Mouse (Mus musculus): ENCODE measurements around the gene Gm49368.

Gm49368 gene

DNA sequence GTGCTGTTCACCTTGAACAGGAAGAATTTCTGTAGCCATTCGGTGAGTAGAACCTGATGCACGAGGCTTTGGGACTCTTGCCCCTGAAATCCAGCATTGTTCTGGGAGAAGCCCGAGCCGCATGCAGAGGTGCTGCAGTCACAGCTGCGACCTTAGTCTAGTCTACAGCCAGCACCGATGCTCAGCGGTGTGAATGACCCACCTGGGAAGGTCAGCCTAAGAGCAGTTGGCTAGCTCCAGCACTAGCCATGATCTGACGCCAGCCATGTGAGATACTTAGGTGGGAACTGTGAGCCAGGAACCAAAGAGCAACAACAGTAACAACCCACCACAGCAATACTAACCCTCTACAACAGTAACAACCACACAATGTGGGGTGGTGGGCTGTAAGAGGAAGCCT is 4.6 kb upstream of the Gm49368 start:
- DNase-seq: no peak

GRCm38 (mm10) chr7:128058576-128058975 is 3.9 kb upstream of the Gm49368 start:
- no peak for DNase-seq

DNA sequence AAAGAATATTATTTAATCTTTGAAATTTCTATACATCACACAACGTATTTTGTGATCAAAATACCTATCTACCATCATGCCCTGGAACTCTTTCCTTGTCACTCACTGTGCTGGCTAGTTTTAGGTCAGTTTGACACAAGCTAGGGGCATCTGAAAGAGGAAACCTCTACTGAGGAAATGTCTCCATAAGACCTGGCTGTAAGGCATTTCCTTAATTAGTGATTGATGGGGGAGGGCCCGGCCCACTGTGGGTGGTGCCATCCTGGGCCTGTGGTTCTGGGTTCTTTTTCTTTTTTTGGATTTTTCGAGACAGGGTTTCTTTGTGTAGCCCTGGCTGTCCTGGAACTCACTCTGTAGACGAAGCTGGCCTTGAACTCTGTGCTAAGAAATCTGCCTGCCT is 3.4 kb upstream of the Gm49368 start:
- DNase-seq: no peak

DNA sequence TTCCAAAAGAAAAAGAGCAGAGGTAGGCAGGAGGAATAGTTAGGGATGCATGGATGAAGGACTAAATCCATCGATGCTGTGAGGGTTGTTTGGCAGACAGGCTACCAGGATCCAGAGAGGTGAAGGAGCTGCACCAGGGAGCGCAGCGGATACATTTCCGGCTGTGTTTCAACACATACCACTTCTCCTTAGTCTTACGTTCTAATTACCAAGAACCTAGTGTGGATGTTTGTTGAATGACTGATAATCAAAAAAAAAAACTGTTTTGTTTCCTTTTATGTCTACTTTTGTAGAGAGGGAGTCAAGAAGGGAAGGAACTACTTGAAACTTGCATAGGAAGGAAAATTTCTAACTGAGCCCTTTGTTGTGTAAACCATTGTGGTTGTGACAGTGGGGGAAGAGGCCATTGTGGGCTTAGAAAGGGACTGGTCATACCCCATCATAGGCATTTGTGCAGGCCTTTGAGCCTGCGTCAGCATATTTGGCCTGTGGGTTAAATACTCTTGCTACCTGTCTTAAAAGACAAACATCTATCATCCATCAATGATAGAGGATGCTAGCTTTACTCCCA is 813 bp downstream of the Gm49368 start:
- no peak for DNase-seq

DNA sequence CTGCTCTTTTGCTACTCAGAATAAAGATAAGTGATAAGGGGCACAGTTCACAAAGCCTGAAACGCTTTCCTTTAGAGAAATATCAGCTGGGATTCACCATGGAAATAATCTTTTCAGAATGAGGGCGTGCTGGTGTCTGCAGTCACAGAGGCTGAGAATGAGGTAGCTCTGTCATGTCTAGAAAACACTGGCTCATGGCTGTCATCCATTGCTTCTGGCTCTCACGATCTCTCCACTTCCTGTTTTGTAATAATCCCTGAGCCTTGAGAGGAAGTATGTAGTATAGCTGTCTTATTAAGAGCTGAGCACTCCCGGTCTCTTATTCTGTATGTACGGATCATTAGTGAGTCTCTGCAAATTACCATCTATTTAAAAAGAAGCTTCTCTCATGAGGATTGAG is 3.1 kb downstream of the Gm49368 start:
- DNase-seq: no peak

DNA sequence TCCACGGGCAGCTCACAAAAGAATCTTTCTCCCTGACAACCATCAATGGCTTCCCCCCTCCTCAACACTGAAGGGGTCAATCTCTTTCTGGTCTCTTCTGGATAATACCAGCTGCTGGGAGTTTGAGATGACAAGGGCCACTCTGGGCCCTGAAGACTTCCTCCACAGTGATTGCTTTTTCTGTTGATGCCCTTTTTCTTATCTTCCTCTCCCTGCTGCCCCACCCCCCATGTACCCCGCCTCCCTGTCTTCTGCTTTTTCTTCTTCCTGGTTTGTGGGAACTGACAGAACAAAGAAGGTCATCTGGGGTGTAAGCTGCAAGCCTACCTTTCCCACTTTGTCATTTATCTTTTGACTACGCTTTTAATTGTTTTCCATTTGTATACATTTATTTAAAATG is 5.4 kb downstream of the Gm49368 start:
- no peak for DNase-seq

DNA sequence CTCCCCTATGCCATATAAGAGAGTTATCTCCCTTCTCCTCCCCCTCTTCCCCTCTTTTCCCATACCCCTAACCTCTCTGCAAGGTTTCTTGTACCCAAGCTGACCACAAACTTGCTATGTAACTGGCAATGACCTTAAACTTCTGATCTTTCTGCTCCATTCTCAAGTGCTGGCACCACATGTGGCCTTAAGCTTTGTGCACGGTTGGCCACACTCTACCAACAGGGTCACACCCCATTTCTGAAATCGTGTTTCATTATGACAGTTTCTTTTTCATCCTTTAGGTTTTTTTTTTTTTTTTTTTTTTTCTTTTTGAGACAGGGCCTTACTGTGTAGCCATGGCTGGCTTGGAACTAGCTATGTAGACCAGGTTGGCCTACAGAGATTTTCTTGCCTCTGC is 7.4 kb downstream of the Gm49368 start:
- no peak for DNase-seq

GRCm38 (mm10) chr7:128071816-128072215 is 9.3 kb downstream of the Gm49368 start:
- DNase-seq: no peak

DNA sequence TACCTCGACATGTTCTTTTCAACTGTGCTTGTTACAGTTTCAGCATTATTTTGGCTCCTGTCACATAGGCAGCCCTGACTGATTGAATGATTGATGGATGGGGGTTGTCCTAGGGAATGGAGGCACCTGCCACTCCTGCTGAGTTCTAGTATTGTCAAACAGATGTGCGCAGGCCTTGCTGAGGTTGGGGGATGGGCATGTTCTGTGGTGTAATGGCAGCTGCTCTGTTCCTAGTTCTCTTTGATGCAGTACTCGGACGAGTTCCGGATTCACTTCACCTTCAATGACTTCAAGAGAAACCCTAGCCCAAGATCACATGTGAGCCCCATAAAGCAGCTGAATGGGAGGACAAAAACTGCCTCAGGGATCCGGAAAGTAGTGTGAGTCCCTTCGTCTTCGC is 17.5 kb downstream of the Gm49368 start:
- DNase-seq: no peak

DNA sequence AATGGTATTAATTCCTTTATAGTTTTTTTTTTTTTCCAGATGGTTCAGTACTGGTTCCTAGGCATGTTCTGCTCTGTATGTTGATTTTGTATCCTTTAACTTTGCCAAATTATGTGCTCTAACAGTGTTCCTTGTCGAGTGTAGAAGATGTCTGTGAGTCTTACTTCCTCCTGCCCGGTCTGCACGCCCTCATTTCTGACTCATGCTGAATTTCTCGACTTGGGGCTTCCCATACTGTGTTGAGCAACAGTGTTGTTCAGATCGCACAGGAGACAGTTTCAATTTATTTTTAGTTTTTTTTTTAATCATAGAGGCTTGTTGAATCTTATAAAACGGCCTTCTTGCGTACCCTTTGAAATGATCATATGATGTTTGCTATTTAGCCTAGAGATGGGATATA is 26.7 kb downstream of the Gm49368 start:
- DNase-seq: no peak

DNA sequence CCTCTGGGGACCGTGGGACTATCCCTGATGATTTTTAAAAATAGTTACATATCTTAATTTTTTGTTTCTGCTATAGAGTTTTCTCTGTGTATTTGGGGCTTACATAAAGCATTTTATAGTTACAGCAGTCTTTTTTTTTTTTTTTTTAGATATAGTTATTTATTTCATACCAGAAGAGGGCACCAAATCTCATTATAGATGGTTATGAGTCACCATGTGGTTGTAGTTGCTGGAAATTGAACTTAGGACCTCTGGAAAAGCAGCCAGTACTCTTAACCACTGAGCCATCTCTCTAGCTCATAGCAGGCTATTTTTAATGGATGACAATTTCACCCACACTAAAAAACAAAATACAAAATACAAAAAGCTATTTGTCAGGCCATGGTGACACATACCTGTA is 35.7 kb downstream of the Gm49368 start:
- no peak for DNase-seq

GRCm38 (mm10) chr7:128100742-128101357 is 38.4 kb downstream of the Gm49368 start:
- no peak for DNase-seq

DNA sequence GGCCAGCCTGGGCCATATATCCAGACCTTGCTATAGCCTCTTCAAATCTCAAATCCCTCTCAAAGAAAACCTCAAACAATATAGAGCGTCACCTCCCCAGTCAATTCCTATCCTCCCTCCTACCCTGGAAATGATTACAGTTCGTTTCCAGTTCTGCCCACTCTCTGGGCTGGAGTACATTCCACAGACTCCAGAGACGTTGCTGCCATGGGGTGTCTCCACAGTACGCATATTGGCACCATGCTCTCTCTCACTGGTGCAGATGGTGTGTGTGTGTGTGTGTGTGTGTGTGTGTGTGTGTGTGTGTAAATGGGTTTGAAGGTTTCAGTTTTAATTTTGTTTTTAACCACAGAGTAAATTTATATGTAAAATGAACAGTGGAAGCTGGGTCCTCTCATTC is 42.8 kb downstream of the Gm49368 start:
- DNase-seq: no peak

GRCm38 (mm10) chr7:128107462-128107861 is 45.0 kb downstream of the Gm49368 start:
- no peak for DNase-seq

- DNase-seq: no peak
Observed at GRCm38 (mm10) chr7:128110314-128110713, 47.8 kb downstream of the Gm49368 start.

DNA sequence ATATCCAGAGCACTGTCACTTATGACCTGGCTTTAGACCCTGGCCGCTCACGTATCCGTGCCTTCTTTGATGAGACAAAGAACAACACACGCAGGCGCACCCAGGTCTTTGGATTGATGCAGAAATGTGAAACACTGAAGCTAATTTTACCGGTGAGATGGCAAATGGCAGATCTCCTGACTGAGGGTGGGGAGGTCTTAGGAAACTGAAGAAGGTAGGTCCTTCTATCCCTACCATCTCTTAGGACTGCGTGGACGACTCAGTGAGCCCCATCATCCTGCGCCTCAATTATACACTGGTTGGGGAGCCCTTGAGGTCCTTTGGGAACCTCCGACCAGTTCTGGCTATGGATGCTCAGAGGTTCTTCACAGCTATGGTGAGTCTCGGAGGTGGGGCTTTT is 49.6 kb downstream of the Gm49368 start:
- no peak for DNase-seq

- DNase-seq: no peak
Observed at GRCm38 (mm10) chr7:128114371-128115105, 52.1 kb downstream of the Gm49368 start.

DNA sequence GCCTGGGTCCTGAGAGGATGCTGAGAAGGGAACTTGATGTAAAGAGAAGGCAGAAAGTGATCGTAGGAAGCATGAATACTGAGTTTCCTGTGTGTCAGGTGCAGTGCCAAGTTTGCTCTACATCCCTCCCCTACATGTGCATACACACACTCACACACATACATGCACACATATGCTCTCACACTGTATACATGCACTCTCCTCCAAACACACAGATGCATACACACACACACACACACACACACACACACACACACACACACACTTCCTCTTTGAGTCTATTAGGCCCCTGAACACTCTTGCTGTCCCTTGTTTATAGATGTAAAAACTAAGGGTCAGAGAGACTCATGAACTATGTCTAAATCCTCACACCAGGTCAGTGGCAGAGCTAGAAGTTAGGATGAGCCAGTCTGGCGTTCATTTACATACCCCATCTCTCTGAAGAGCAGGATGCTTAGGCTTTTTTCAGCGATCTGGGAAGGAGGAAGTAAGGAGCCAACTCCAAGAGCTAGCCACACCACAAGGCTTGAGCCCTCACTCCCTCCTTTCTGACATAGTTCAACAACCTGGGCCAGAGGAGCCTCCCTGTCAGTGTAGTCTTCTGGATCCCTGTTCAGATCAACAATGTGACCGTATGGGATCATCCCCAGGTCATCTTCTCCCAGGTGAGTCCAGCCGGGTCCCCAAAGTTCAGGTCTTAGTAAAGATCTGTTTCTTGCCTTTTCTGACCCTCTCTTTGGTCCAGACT is 52.9 kb downstream of the Gm49368 start:
- no peak for DNase-seq

DNA sequence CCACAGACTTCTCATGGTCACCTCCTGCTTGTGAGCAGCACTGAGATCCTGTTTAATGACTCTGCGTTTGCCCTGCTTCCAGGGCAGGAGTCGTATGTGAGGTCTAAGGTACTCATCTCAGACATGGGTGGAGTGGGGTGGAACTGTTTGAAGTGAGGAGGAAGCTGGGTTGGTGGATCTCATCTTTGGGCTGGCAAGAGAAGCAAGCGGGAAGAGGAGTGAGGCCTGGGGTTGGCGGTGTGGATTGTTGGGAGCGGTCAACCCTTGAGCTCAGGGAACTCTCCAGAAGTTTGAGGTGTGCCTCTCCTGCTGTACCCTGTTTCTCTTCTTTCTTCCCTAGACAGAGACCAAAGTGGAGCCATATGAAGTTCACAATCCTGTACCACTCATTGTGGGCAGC is 53.9 kb downstream of the Gm49368 start:
- no peak for DNase-seq

- no peak for DNase-seq
Observed at GRCm38 (mm10) chr7:128119726-128120490, 57.4 kb downstream of the Gm49368 start.

GRCm38 (mm10) chr7:128128741-128129720 is 66.5 kb downstream of the Gm49368 start, which contains the start of gene Itgax:
TSS of gene Itgax (plus strand) at chr7:128129547.
- DNase-seq: no peak

- no peak for DNase-seq
Observed at GRCm38 (mm10) chr7:128132148-128132547, 69.7 kb downstream of the Gm49368 start.
